Mouse (Mus musculus) frontal cortex, adult 2 months (tissue): ENCODE results near the gene Miox. TPM values are rescaled to one million over a fixed set of nuclear protein-coding genes. Genes with fewer than 3 reads are reported as not detected.

ENCODE experiments used
- DNase-seq, 2 experiments: peaks; one replicate each; pipeline ENCODE4 v3.0.0; 2022; ENCODE audit warnings: low spot score in 1 of 2; ENCODE audit errors: extremely low spot score in 1 of 2
- polyA plus RNA-seq: library from polyadenylated mRNA; depleted of rRNA; stranded (reverse); fragments of >200 nt; gene quantifications from 2 replicates; pipeline ENCODE4 v1.2.3, GENCODE M21; 2012

Miox gene
- polyA plus RNA-seq, 1 experiment, result not detected

GRCm38 (mm10) chr15:89356372-89356771 lies 22.2 kb downstream of the Miox start:
- peak in 1 of 2 experiments; percentile 64 for DNase-seq

- DNase-seq, result no peak
Measured at GRCm38 (mm10) chr15:89358784-89359183, 24.6 kb downstream of the Miox start.

GRCm38 (mm10) chr15:89363051-89363450 lies 28.9 kb downstream of the Miox start:
- no peak for DNase-seq

GRCm38 (mm10) chr15:89365141-89365551 lies 30.9 kb downstream of the Miox start:
- no peak for DNase-seq

DNA sequence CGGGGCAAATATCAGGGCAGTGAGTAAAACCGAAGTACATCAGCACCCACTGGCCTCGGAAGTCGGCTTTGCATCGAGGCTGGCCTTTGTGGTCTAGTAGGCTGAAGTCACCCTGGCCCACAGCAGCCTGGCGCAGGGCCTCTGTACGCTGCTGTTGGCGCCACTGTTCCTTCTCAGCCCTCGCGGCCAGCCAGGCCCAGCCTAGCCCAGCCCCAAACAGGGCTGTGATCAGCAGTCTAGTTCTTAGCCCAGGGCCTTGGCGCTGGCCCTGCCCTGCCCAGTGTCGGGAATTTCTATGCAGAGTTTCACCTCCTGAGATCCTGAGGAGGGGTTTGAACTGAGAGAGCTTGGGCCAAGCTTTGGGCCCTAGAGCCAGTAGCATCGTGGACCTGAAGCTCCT lies 37.9 kb downstream of the Miox start:
- DNase-seq, result no peak

DNA sequence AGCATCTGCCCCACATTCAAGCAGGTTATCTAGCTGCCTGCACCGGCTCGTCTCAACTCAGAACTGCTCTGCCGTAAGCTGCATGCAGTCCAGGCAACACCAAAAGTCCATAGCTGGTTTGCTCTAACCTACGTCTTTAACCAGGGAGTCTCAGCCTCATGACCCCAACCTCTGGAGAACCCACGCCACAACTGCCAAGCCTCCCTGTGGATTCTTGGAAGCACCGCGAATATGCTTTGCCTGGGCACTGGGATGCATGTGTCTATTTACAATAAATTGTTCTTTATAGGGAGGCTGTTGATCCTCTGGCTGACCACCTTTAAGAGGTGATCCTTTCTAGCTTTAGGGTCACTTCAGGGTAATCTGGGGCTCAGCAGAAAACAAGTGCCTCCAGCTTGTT lies 38.3 kb downstream of the Miox start:
- DNase-seq, result no peak

DNA sequence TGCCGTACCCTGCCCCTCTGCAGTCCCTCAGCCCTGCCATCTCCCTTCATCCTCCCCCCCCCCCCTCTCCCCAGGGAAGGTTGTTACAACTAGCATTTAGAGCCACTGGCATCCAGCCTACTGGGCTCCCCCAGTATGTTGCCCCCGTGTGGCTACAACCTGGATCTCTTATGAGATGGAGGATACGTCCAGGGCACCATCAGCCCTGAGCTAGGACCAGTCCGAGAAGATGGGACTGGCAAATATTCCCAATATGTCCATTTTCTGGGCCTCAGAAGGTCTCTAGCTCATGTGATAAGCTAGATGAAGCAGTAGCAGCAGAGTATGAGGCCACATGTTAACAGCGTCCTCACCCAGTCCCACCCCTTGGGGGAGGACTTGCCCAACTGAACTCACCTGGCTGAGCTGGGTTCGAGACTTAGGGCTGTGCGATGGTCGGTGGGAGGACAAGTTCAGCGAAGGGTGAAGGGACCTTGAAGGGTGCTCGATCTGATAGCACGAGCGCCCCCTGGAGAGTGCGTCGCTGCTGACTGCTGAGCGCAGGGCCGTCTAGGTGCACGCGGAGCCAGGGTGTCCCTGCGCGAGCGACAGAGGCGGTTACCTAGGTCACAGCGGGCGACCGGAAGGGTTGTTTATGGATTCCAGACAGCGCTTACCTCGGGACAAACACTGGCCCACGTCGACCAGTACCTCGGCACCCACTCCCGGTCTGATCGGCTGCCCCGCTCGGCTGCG lies 39.0 kb downstream of the Miox start:
- peak; percentile 64 to 89 for DNase-seq

DNA sequence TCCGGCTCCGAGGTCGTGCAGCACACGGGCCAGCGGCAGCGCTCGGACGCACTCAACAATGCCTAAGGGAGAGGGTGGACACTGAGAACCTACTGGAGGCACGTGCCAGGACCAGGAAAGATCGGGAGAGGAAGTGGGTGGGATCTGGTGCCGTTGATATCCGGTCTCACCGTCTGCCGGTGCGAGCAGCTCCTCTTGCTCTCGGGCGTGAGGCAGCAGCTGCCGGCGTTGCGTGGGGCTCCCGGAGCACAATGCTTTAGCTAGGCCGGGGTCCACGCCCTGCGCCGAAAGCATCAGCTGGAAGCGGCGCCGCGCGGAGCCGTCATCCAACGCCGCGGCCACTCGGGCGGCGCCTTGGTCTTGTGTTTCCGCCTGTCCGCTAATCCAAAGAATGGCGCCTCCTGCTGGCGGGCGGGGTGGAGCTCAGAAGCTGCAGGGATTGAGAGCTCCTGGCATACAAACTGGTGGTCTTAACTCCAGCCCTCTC lies 39.6 kb downstream of the Miox start, which contains the start of gene Sco2:
Gene Sco2 (minus strand): TSS at position 85 of the 487 bp plus-strand sequence.
- DNase-seq, result peak; percentile 81 to 95

DNA sequence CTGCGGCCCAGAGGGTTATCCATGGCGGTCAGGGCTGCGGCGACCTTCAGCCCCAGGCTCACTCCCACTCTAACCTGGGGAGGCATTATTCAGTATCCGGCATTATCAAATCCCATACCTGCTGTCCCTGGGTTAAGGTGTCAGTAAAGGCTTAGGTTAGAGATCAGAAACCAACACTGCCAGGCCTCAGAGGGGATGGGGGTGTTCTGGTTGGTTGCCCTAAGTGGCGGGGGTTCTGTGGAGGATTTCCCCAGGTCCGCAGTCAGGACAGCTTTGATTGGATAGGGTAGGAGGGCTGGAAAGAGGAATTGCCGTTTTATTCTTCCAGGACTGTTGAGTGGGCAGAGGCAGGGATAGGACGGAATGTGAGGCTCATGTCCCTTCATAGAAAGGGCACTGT lies 40.1 kb downstream of the Miox start:
- DNase-seq, result no peak

GRCm38 (mm10) chr15:89374801-89375534 lies 40.8 kb downstream of the Miox start:
- no peak for DNase-seq

DNA sequence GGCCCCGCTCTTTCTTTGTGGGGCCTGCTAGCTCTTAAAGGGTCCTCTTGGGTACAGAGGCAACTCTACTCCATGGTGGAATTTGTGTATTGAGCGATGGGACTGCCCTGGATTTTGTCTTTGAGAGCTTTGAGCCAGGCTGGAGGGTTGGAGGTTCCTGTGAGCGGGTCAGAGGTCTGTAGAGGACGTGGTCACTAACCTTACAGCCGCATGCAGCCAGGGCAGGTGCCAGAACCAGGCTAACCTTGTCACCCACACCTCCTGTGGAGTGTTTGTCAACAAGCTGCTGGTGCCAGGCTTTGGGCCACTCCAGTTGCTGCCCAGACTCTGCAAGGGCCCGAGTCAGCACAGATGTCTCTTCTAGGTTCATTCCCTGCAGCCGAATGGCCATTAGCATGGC lies 41.8 kb downstream of the Miox start:
- no peak for DNase-seq

- no peak for DNase-seq
Measured at GRCm38 (mm10) chr15:89376957-89377356, 42.8 kb downstream of the Miox start, which contains the start of gene Tymp. Gene Tymp (minus strand): TSS chr15:89377039.

- DNase-seq, result no peak
Measured at GRCm38 (mm10) chr15:89377362-89377761, 43.2 kb downstream of the Miox start.

- DNase-seq, result no peak
Measured at GRCm38 (mm10) chr15:89377938-89378828, 44.0 kb downstream of the Miox start.

DNA sequence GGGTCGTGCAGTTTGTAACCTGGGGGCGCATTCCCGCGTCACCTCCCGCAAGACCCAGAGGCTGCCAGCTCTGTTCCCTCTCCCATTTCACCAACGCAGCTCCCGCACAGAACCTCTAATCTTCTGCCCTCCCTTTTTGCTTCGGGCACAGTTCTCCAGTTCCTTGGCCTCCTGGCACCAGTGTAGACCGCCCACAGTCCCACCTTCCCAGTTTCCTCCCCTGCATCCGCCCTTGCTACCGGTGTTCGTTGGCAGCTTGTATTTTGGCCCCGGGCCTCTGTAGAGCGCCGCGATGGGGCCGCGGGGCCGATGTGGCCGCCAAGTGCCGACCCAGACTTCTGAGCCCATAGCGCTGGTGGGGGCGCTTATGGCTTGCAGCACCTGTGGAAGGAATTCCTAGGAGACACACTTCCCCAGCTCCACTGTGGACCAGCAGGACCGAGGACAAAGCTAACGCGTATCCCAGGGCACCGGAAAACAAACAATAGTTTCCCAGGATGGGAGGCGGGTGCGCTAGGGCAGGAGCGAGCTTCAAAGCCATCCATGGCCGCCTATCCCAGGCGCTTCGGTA lies 44.7 kb downstream of the Miox start, which contains the start of gene Odf3b:
Gene Odf3b (minus strand): TSS at position 452 of the 571 bp plus-strand sequence.
- no peak for DNase-seq

- no peak for DNase-seq
Measured at GRCm38 (mm10) chr15:89379429-89379828, 45.2 kb downstream of the Miox start.

GRCm38 (mm10) chr15:89384617-89385016 lies 50.4 kb downstream of the Miox start, which contains the start of gene Klhdc7b:
Gene Klhdc7b (plus strand): TSS chr15:89384917.
- DNase-seq, result no peak
